Mouse (Mus musculus): ENCODE results near the gene Syne1. TPM values are rescaled to one million over a fixed set of nuclear protein-coding genes. Genes with fewer than 3 reads are reported as not detected.

Gene Syne1
- polyA plus RNA-seq, 1 experiment, result 52.0 TPM

DNA sequence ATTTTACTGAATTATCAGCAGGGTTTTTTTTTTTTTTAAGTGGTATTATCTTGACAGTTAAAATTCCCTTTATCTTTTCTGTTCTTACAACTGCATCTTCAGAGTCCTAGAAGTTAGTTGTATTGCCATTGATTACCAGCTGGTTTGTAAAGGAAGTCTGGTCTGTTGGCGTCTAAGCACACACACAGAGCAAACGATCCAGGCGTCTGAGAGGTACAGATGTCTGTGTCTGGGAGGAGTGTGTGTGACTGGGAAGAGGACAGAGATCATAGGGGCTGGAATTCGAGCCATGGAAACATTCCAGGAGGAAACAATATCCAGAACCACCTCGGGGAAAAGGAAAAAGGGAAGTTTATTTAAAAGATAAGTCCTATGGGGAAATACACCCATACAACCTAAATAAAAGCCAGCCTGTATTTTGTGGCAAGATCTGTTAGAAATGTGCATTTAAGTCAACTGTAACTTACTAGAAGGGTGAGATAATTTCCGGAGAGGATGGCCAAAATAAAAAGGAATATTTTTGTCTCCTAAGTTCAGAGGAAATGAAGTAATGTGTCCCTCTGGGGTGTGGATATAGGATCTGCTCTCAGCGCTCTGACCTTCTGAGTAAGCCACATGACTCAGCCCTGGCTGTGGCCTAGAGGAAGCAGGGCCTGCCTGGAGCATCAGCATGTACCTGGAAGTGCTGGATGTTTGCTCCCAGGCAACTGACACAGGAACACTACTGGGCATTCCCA, 343.2 kb downstream of the Syne1 start:
- WGBS, result 15% methylated on average over 7 of the region's 7 CpGs
- TF ChIP-seq POLR2A (IDR thresholded peaks at IDR 0.05; ENCODE audit: borderline replicate concordance, extremely low read depth, low read depth, low read length) (no peak), CTCF (IDR thresholded peaks at IDR 0.05; ENCODE audit: insufficient read depth, low read length) (no peak)
- no peak overlapping the region for H3K4me3 ChIP-seq (replicated peaks; ENCODE audit: extremely low read depth, low read depth, low read length)
- peaks cover 4% of the 10 kb centered on the region for H3K4me1 ChIP-seq (ENCODE audit: control insufficient read depth, insufficient read depth, low read length)
- DNase-seq, result no peak

DNA sequence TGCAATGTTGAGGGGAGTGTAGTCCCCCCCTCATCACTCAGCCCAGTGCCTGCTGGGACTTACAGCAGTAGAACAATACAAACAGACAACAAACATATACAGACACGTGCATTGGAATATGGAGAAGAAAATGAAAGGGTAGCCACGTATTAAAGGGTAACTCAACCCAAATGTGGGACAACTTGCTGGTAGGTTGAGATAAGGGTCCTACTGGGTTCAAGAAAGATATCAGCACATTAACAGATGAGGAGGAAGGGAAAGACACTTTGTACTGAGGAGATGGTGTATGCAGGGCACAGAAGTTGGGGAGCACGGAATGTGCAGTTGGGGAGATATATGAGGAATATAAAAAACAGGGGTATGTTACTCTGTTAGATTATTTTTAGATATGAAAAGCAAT, 345.3 kb downstream of the Syne1 start:
- WGBS, result 93% methylated on average over 3 of the region's 3 CpGs
- DNase-seq, result no peak
- Histone ChIP-seq H3K4me1 (ENCODE audit: control insufficient read depth, insufficient read depth, low read length) (peaks cover 4% of the 10 kb centered on the region), H3K4me3 (replicated peaks; ENCODE audit: extremely low read depth, low read depth, low read length) (no peak overlapping the region)
- TF ChIP-seq CTCF (IDR thresholded peaks at IDR 0.05; ENCODE audit: insufficient read depth, low read length) (no peak), POLR2A (IDR thresholded peaks at IDR 0.05; ENCODE audit: borderline replicate concordance, extremely low read depth, low read depth, low read length) (no peak)

- 85% methylated on average over 5 of the region's 5 CpGs for WGBS
- no peak for DNase-seq
- TF ChIP-seq CTCF (IDR thresholded peaks at IDR 0.05; ENCODE audit: insufficient read depth, low read length), result no peak
- TF ChIP-seq POLR2A (IDR thresholded peaks at IDR 0.05; ENCODE audit: borderline replicate concordance, extremely low read depth, low read depth, low read length), result no peak
- Histone ChIP-seq H3K4me1 (ENCODE audit: control insufficient read depth, insufficient read depth, low read length) (peaks cover 4% of the 10 kb centered on the region), H3K4me3 (replicated peaks; ENCODE audit: extremely low read depth, low read depth, low read length) (no peak overlapping the region)
Observed at GRCm38 (mm10) chr10:5205570-5205969, 345.7 kb downstream of the Syne1 start.

GRCm38 (mm10) chr10:5203837-5204236, 347.4 kb downstream of the Syne1 start:
- 53% methylated on average over 10 of the region's 10 CpGs for WGBS
- DNase-seq, result no peak

GRCm38 (mm10) chr10:5197356-5197755, 353.9 kb downstream of the Syne1 start:
- no peak for DNase-seq
- WGBS, result 56% methylated on average over 2 of the region's 2 CpGs
- Histone ChIP-seq H3K4me3 (replicated peaks; ENCODE audit: extremely low read depth, low read depth, low read length) (no peak overlapping the region), H3K4me1 (ENCODE audit: control insufficient read depth, insufficient read depth, low read length) (0 out of 2 replicates have a peak, but pooled peaks cover 2% of the 10 kb centered on the region)
- TF ChIP-seq POLR2A (IDR thresholded peaks at IDR 0.05; ENCODE audit: borderline replicate concordance, extremely low read depth, low read depth, low read length), result no peak
- no peak for TF ChIP-seq CTCF (IDR thresholded peaks at IDR 0.05; ENCODE audit: insufficient read depth, low read length)

More at GRCm38 (mm10) chr10:5203837-5204236, 347.4 kb downstream of the Syne1 start:
- TF ChIP-seq CTCF (IDR thresholded peaks at IDR 0.05; ENCODE audit: insufficient read depth, low read length), result no peak
- TF ChIP-seq POLR2A (IDR thresholded peaks at IDR 0.05; ENCODE audit: borderline replicate concordance, extremely low read depth, low read depth, low read length), result no peak
- Histone ChIP-seq H3K4me1 (ENCODE audit: control insufficient read depth, insufficient read depth, low read length) (peaks cover 4% of the 10 kb centered on the region), H3K4me3 (replicated peaks; ENCODE audit: extremely low read depth, low read depth, low read length) (no peak overlapping the region)

- TF ChIP-seq POLR2A (IDR thresholded peaks at IDR 0.05; ENCODE audit: borderline replicate concordance, extremely low read depth, low read depth, low read length) (no peak), CTCF (IDR thresholded peaks at IDR 0.05; ENCODE audit: insufficient read depth, low read length) (no peak)
- 87% methylated on average over 5 of the region's 5 CpGs for WGBS
- Histone ChIP-seq H3K4me1 (ENCODE audit: control insufficient read depth, insufficient read depth, low read length) (0 out of 2 replicates have a peak, but pooled peaks cover 2% of the 10 kb centered on the region), H3K4me3 (replicated peaks; ENCODE audit: extremely low read depth, low read depth, low read length) (no peak overlapping the region)
- no peak for DNase-seq
Observed at GRCm38 (mm10) chr10:5196267-5196666, 355.0 kb downstream of the Syne1 start.

DNA sequence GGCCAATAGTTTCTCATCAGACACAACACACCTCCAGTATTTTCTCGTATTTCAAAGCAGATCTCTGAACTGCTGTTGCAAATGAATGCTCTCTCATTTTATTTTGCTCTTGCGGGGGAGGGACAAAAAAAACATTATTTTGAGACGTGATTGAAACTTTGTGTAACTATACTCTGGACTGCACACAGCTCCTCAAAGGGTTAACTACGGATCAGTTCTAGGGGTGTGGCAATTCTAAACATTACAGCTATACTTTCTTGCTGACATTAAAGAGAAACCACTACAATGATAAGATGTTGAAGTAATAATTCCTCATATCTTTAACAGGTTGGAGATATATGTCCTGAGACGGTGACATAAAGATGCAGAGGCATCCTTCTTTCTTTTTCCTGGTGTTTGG, 356.0 kb downstream of the Syne1 start:
- no peak overlapping the region for H3K4me3 ChIP-seq (replicated peaks; ENCODE audit: extremely low read depth, low read depth, low read length)
- 68% methylated on average over 5 of the region's 5 CpGs for WGBS
- 0 out of 2 replicates have a peak, but pooled peaks cover 2% of the 10 kb centered on the region for H3K4me1 ChIP-seq (ENCODE audit: control insufficient read depth, insufficient read depth, low read length)
- no peak for TF ChIP-seq CTCF (IDR thresholded peaks at IDR 0.05; ENCODE audit: insufficient read depth, low read length)
- no peak for DNase-seq

DNA sequence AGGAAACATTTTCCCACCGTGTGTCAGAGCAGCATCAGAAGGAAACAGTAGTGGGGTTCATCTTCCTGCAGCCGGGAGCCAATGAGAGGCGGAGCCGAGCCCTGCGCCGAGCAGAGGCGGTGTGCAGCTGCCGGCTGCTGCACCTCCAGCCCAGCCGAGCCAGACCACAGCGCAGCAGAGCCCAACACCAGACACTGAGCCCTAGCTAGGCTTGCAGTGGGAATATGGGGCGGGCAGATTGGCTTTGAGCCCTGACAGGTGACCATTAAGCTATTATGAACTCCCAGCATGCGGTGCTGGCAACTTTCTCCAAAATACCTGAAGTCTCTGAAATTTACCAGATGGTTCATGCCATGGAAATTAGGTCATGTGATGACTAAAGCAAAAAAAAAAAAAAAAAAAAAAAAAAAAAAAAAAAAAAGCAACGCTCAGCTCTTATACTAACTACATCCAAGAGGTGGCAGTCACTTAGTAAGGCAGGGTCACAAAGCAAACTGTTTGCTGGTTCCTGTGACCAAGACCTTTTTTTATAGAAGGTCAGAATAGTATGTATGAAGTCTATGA, 356.5 kb downstream of the Syne1 start:
- Histone ChIP-seq H3K4me1 (ENCODE audit: control insufficient read depth, insufficient read depth, low read length) (0 out of 2 replicates have a peak, but pooled peaks cover 2% of the 10 kb centered on the region), H3K4me3 (replicated peaks; ENCODE audit: extremely low read depth, low read depth, low read length) (peak overlapping the region; percentile 39)
- no peak for TF ChIP-seq CTCF (IDR thresholded peaks at IDR 0.05; ENCODE audit: insufficient read depth, low read length)
- no peak for TF ChIP-seq POLR2A (IDR thresholded peaks at IDR 0.05; ENCODE audit: borderline replicate concordance, extremely low read depth, low read depth, low read length)
- 12% methylated on average over 13 of the region's 13 CpGs for WGBS
- no peak for DNase-seq

DNA sequence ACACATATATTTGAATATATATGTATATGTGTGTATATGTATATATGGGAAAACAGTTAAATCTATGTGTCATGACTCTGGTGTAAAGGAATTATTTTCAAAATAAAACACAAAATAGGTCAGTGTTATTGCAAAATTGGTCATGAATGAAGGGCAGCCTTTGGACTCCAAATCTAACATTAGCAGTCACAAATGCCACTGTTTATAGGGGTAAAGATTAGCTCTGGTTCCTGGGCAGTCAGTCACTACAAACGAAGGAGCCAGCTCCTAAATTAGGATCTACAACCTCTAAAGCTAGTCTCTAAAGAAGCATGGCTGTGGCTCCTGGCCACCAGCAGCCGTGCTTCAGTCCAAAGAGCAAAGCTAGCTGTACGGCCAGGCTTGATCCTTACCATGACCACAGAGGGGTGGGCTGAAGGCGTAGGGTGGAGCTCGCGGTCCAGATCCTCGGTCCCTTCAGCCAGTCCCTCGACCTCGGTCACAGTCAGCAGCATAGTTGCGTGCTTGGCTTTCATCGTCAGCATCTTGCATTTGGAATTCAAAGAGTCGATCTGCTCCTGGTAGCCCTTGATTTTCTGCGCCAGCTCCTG, 357.1 kb downstream of the Syne1 start:
- TF ChIP-seq CTCF (IDR thresholded peaks at IDR 0.05; ENCODE audit: insufficient read depth, low read length), result no peak
- TF ChIP-seq POLR2A (IDR thresholded peaks at IDR 0.05; ENCODE audit: borderline replicate concordance, extremely low read depth, low read depth, low read length), result no peak
- peak overlapping the region; percentile 21 for H3K4me3 ChIP-seq (replicated peaks; ENCODE audit: extremely low read depth, low read depth, low read length)
- peak; percentile 12 for DNase-seq
- H3K4me1 ChIP-seq (ENCODE audit: control insufficient read depth, insufficient read depth, low read length), result 0 out of 2 replicates have a peak, but pooled peaks cover 2% of the 10 kb centered on the region
- 21% methylated on average over 13 of the region's 13 CpGs for WGBS
